Mouse (Mus musculus) midbrain, postnatal 0 days (tissue): Measurements from ENCODE around the gene Pde1c. TPM values are rescaled to one million over a fixed set of nuclear protein-coding genes. Genes with fewer than 3 reads are reported as not detected.

Experiments
- ATAC-seq: fragments of 200-750 bp; cut with Nextera tagmentation; 2 replicates; pipeline ENCODE4 v1.8.0; 2017; ENCODE audit warnings: moderate number of reproducible peaks, mild to moderate bottlenecking, moderate TSS enrichment, moderate library complexity; ENCODE audit not compliant: low FRiP score
- DNase-seq: peaks from one replicate; pipeline ENCODE4 v3.0.0-alpha.2; 2015; ENCODE audit warnings: low spot score
- H3K27ac ChIP-seq: fragments of 300-500 bp; sonication (generic); 2 replicates; pipeline ENCODE4 v1.5.1; 2014; ENCODE audit warnings: low read depth, mild to moderate bottlenecking, low read length, mixed read lengths
- H3K27me3 ChIP-seq: fragments of 300-500 bp; sonication (generic); 2 replicates; pipeline ENCODE4 v1.6.1; 2014; ENCODE audit warnings: low read length, control low read depth, mixed read lengths; ENCODE audit not compliant: insufficient read depth
- H3K36me3 ChIP-seq: fragments of 300-500 bp; sonication (generic); 2 replicates; pipeline ENCODE4 v1.6.1; 2014; ENCODE audit warnings: low read length, control low read depth, mixed read lengths; ENCODE audit not compliant: insufficient read depth
- H3K4me1 ChIP-seq: fragments of 300-500 bp; sonication (generic); 2 replicates; pipeline ENCODE4 v1.6.1; 2014; ENCODE audit warnings: mild to moderate bottlenecking, control low read depth, antibody characterized with exemption, low read length, mixed read lengths; ENCODE audit not compliant: insufficient read depth
- H3K4me2 ChIP-seq: fragments of 300-500 bp; sonication (generic); 2 replicates; pipeline ENCODE4 v1.6.1; 2014; ENCODE audit warnings: low read depth, mild to moderate bottlenecking, low read length, mixed read lengths; ENCODE audit not compliant: poor library complexity, severe bottlenecking
- H3K4me3 ChIP-seq: fragments of 300-500 bp; sonication (generic); 2 replicates; pipeline ENCODE4 v1.5.1; 2014; ENCODE audit warnings: low read depth, mild to moderate bottlenecking, low read length, moderate library complexity
- H3K9ac ChIP-seq: fragments of 300-500 bp; sonication (generic); replicated peaks from 2 replicates; pipeline ENCODE4 v1.6.1; 2014; ENCODE audit warnings: mild to moderate bottlenecking, low read length, moderate library complexity, mixed read lengths; ENCODE audit not compliant: poor library complexity, severe bottlenecking
- H3K9me3 ChIP-seq: fragments of 300-500 bp; sonication (generic); 2 replicates; pipeline ENCODE4 v1.6.1; 2016; ENCODE audit warnings: low read length, control low read depth
- CTCF ChIP-seq: IDR thresholded peaks from 2 replicates; pipeline ENCODE4 v1.5.1; 2016; ENCODE audit warnings: antibody characterized with exemption, mild to moderate bottlenecking
- WGBS: fragments of 180-500 bp; shearing (Covaris S2); extraction: QIAGEN DNeasy Blood & Tissue Kit; methylation state at CpG from one replicate; pipeline ENCODE4 v1.1.7; 2014; 5-methylcytosine and 5-hydroxymethylcytosine counted together
- polyA plus RNA-seq: library from polyadenylated mRNA; unstranded; fragments of >200 nt; fragmentation: Nextera tagmentation; extraction: Ambion mirVana; gene quantifications from 2 replicates; pipeline ENCODE4 v1.2.1, GENCODE M21; 2015
- total RNA-seq: library from RNA; depleted of rRNA; stranded (reverse); fragments of >200 nt; gene quantifications from 2 replicates; pipeline ENCODE4 v1.2.3, GENCODE M21; 2014

The Pde1c gene
- total and polyA plus RNA-seq, 2 experiments from 2014 or later, result 4.7 to 17.1 TPM

GRCm38 (mm10) chr6:56099520-56100101, 469.3 kb downstream of the Pde1c start:
- DNase-seq (no peak), ATAC-seq (no peak)
- Histone ChIP-seq H3K4me2 (no peak overlapping the region), H3K4me3 (no peak overlapping the region), H3K27me3 (no peaks in the 10 kb centered on the region), H3K9me3 (peaks cover 8% of the 10 kb centered on the region; the same call in 1 of the 2 replicates), H3K27ac (no peak overlapping the region), H3K36me3 (0 out of 2 replicates have a peak, but pooled peaks cover 2% of the 10 kb centered on the region), H3K9ac (no peak overlapping the region), H3K4me1 (no peaks in the 10 kb centered on the region)
- TF ChIP-seq CTCF, result no peak
- 94% methylated on average over 2 of the region's 2 CpGs for WGBS

- TF ChIP-seq CTCF, result no peak
- Histone ChIP-seq H3K4me1 (no peaks in the 10 kb centered on the region), H3K9ac (no peak overlapping the region), H3K4me3 (no peak overlapping the region), H3K9me3 (peaks cover 8% of the 10 kb centered on the region; the same call in 1 of the 2 replicates), H3K36me3 (0 out of 2 replicates have a peak, but pooled peaks cover 2% of the 10 kb centered on the region), H3K27me3 (no peaks in the 10 kb centered on the region), H3K4me2 (no peak overlapping the region), H3K27ac (no peak overlapping the region)
- 63% methylated on average over 5 of the region's 5 CpGs for WGBS
- peak; percentile 47 for DNase-seq
- ATAC-seq, result no peak
These were observed 470.5 kb downstream of the Pde1c start for GRCm38 (mm10) chr6:56098427-56098826.

- ATAC-seq (no peak), DNase-seq (peak; percentile 46)
- Histone ChIP-seq H3K4me3 (no peak overlapping the region), H3K36me3 (no peaks in the 10 kb centered on the region), H3K27me3 (no peaks in the 10 kb centered on the region), H3K4me1 (no peaks in the 10 kb centered on the region), H3K4me2 (no peak overlapping the region), H3K27ac (no peak overlapping the region), H3K9ac (no peak overlapping the region), H3K9me3 (no peaks in the 10 kb centered on the region)
- TF ChIP-seq CTCF, result no peak
- WGBS, result 22% methylated on average over 4 of the region's 4 CpGs
These were observed 492.5 kb downstream of the Pde1c start for GRCm38 (mm10) chr6:56076378-56076805.

GRCm38 (mm10) chr6:56068516-56068915, 500.4 kb downstream of the Pde1c start:
- no peaks in the 10 kb centered on the region for H3K36me3 ChIP-seq
- TF ChIP-seq CTCF, result no peak
- no peaks in the 10 kb centered on the region for H3K4me1 ChIP-seq
- no peak overlapping the region for H3K27ac ChIP-seq
- no peak overlapping the region for H3K4me3 ChIP-seq
- no peaks in the 10 kb centered on the region for H3K27me3 ChIP-seq
- DNase-seq, result no peak
- no peak overlapping the region for H3K9ac ChIP-seq
- no peak for ATAC-seq
- H3K4me2 ChIP-seq, result no peak overlapping the region
- no peaks in the 10 kb centered on the region for H3K9me3 ChIP-seq

- peak; percentile 90 for DNase-seq
- no peak overlapping the region for H3K27ac ChIP-seq
- no peaks in the 10 kb centered on the region for H3K36me3 ChIP-seq
- TF ChIP-seq CTCF, result peak; percentile 93
- H3K9ac ChIP-seq, result no peak overlapping the region
- H3K4me1 ChIP-seq, result no peaks in the 10 kb centered on the region
- no peak overlapping the region for H3K4me2 ChIP-seq
- H3K4me3 ChIP-seq, result no peak overlapping the region
- H3K9me3 ChIP-seq, result no peaks in the 10 kb centered on the region
- H3K27me3 ChIP-seq, result no peaks in the 10 kb centered on the region
- 41% methylated on average over 5 of the region's 5 CpGs for WGBS
- peak; percentile 88 for ATAC-seq
These were observed 502.1 kb downstream of the Pde1c start for GRCm38 (mm10) chr6:56066632-56067282.

GRCm38 (mm10) chr6:56063736-56064135, 505.2 kb downstream of the Pde1c start:
- Histone ChIP-seq H3K9me3 (no peaks in the 10 kb centered on the region), H3K27me3 (no peaks in the 10 kb centered on the region), H3K4me2 (no peak overlapping the region), H3K36me3 (no peaks in the 10 kb centered on the region), H3K27ac (no peak overlapping the region), H3K9ac (no peak overlapping the region), H3K4me1 (no peaks in the 10 kb centered on the region), H3K4me3 (no peak overlapping the region)
- DNase-seq (peak; percentile 47), ATAC-seq (no peak)
- no peak for TF ChIP-seq CTCF
